Mouse (Mus musculus): ENCODE results near the gene Il20ra.

- TF ChIP-seq POLR2A (IDR thresholded peaks at IDR 0.05; ENCODE audit: control insufficient read depth, extremely low read depth, insufficient read depth, low read length, poor library complexity) (no peak), CTCF (IDR thresholded peaks at IDR 0.05; ENCODE audit: borderline replicate concordance, control insufficient read depth, extremely low read depth, insufficient read depth, low read length, poor library complexity) (no peak)
Observed at GRCm38 (mm10) chr10:19724158-19724832, 11.9 kb downstream of the Il20ra start.
